Mouse (Mus musculus): Measurements from ENCODE around the gene Mdga2. TPM values are rescaled to one million over a fixed set of nuclear protein-coding genes. Genes with fewer than 3 reads are reported as not detected.

Mdga2 gene
- polyA plus RNA-seq, 1 experiment from 2014 or later, result 0.14 TPM

DNA sequence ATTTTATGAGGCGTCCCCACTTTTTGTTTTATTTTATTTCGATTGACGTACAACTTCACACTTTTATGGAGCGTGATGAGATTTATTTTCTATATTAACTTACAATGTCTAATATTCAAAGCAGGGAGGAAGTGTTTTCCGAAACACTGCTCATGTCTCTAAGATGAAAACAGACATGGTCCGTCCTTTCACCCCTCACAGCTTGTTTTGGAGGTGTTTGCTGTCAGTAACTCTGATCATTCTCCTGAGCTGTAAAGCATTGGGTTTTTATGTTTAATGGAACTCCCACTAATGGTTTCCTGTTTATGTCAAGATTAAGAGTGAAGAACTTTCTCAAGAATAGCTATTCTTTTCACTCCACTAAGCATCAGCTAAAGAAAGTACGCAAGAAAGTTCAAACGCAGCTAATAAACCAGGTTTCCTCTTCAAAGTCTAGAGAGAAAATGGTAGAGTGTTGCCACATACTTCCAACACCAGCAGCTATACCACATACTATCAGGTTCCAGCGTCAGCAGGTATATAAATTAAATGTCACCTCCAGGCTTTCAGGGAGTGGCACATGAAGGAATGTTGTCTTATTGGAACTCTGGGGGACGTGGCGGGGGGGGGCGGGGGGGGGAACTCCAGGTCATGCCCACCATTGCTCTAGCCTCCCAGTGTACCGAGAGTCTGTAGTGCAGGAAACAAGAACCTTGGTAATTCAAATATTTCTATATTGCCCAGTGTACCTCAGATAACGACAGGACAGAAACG, 186.7 kb downstream of the Mdga2 start:
- WGBS (ENCODE audit: insufficient replicate concordance), result 71% methylated on average over 15 of the region's 15 CpGs
- Histone ChIP-seq H3K36me3 (no peaks in the 10 kb centered on the region), H3K9ac (no peak overlapping the region), H3K4me1 (no peaks in the 10 kb centered on the region), H3K27ac (no peak overlapping the region), H3K4me2 (no peak overlapping the region), H3K9me3 (replicated peaks) (no peaks in the 10 kb centered on the region), H3K4me3 (no peak overlapping the region), H3K27me3 (replicated peaks) (no peaks in the 10 kb centered on the region)
- no peak for ATAC-seq

DNA sequence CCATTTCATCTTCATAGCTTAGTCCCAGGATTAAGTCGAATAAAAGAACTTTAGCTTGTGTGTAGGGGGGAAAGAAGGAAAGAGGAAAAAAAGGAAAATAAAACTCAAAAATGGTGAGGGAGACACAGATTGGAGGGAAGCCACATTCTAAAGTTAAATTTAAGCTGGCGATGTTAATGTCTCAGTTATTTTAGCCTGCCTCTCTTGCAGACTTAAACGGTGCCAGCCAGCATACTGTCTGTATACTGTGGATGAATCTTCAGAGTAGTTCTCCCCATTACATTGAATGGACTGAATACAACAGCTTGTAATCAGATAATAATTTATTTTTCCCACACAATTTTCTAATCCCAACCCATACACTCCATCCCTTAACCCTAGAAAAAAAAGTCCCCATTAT, 205.2 kb downstream of the Mdga2 start:
- ATAC-seq, result no peak
- H3K4me2 ChIP-seq, result no peak overlapping the region
- H3K36me3 ChIP-seq, result no peaks in the 10 kb centered on the region
- no peak overlapping the region for H3K27ac ChIP-seq
- WGBS (ENCODE audit: insufficient replicate concordance), result 83% methylated on average over 3 of the region's 3 CpGs
- H3K4me1 ChIP-seq, result no peaks in the 10 kb centered on the region
- H3K4me3 ChIP-seq, result no peak overlapping the region
- H3K27me3 ChIP-seq (replicated peaks), result no peaks in the 10 kb centered on the region
- H3K9ac ChIP-seq, result no peak overlapping the region
- H3K9me3 ChIP-seq (replicated peaks), result no peaks in the 10 kb centered on the region

DNA sequence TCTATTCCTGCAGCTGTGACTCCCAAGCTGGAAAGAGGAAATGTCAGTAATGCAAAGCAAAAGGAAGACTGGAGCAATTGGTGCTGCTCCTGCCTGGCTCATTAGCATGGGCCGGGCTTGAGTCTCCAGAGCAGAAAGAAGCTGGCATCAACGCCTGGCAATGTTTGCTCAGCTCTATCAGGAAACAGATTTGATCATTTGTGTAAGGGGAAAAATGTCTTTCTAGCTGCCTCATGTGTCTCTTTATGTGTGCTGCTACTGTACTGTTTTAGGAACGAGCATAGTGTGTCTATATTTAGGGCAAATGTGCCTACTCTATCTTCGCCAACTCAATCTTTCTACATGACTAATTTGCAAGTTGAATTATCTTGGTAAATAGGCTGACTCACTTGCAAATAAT, 211.0 kb downstream of the Mdga2 start:
- Histone ChIP-seq H3K9me3 (replicated peaks) (no peaks in the 10 kb centered on the region), H3K27me3 (replicated peaks) (no peaks in the 10 kb centered on the region), H3K36me3 (no peaks in the 10 kb centered on the region), H3K4me2 (no peak overlapping the region), H3K4me3 (no peak overlapping the region), H3K27ac (no peak overlapping the region), H3K9ac (no peak overlapping the region), H3K4me1 (no peaks in the 10 kb centered on the region)
- WGBS (ENCODE audit: insufficient replicate concordance), result 63% methylated on average over 4 of the region's 4 CpGs
- ATAC-seq, result no peak

DNA sequence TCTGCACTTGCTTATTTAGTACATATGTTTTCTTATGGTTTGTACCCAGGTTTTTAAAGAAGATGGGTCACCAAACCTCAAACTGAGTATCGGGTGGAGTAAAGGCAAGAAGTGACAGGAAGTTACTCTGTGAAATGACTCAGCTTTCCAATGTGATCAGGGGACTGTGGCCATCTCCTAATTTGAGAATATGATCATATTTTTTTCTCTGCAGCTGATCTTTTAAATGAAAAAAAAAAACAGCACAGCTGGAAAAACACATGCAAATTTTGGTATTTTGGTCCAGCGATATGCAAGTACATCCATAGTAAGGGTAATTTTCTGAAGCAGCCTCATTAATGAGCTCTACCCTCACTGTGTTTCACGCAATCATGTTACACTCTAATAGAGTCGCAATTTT, 212.0 kb downstream of the Mdga2 start:
- Histone ChIP-seq H3K27me3 (replicated peaks) (no peaks in the 10 kb centered on the region), H3K9me3 (replicated peaks) (no peaks in the 10 kb centered on the region), H3K4me2 (no peak overlapping the region), H3K27ac (no peak overlapping the region), H3K4me1 (no peaks in the 10 kb centered on the region), H3K36me3 (no peaks in the 10 kb centered on the region), H3K4me3 (no peak overlapping the region), H3K9ac (no peak overlapping the region)
- no peak for ATAC-seq
- WGBS (ENCODE audit: insufficient replicate concordance), result 60% methylated on average over 4 of the region's 4 CpGs

- no peak overlapping the region for H3K27ac ChIP-seq
- no peak overlapping the region for H3K9ac ChIP-seq
- no peak overlapping the region for H3K4me3 ChIP-seq
- H3K36me3 ChIP-seq, result no peaks in the 10 kb centered on the region
- 59% methylated on average over 3 of the region's 3 CpGs for WGBS (ENCODE audit: insufficient replicate concordance)
- no peaks in the 10 kb centered on the region for H3K4me1 ChIP-seq
- H3K9me3 ChIP-seq (replicated peaks), result no peaks in the 10 kb centered on the region
- H3K27me3 ChIP-seq (replicated peaks), result no peaks in the 10 kb centered on the region
- ATAC-seq, result no peak
- H3K4me2 ChIP-seq, result no peak overlapping the region
These were observed 213.2 kb downstream of the Mdga2 start for GRCm38 (mm10) chr12:67009191-67009590.

DNA sequence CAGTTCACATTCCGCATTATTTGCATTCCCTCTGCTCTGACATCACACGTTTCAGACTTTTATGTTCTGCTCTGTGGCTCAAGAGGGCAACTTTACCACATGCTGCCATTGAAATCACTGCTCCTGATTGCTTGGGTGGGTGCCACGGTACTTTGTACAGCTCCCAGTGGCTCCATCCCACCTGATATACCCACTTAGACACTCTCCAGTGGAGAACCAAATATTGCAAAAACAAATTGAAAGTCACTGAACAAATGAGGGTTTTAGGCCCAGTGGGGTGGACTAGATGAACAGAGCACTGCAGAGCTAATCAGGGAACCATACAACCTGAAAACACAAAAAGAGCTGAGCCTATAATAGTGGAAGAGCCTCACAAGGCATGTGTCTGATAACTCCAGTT, 268.2 kb downstream of the Mdga2 start:
- no peak overlapping the region for H3K9ac ChIP-seq
- H3K27ac ChIP-seq, result no peak overlapping the region
- no peaks in the 10 kb centered on the region for H3K4me1 ChIP-seq
- H3K4me3 ChIP-seq, result no peak overlapping the region
- H3K27me3 ChIP-seq (replicated peaks), result no peaks in the 10 kb centered on the region
- WGBS (ENCODE audit: insufficient replicate concordance), result 47% methylated on average over 3 of the region's 3 CpGs
- no peak overlapping the region for H3K4me2 ChIP-seq
- H3K36me3 ChIP-seq, result no peaks in the 10 kb centered on the region
- ATAC-seq, result no peak
- H3K9me3 ChIP-seq (replicated peaks), result no peaks in the 10 kb centered on the region

- H3K27me3 ChIP-seq (replicated peaks), result no peaks in the 10 kb centered on the region
- no peaks in the 10 kb centered on the region for H3K9me3 ChIP-seq (replicated peaks)
- no peak overlapping the region for H3K27ac ChIP-seq
- 70% methylated on average over 5 of the region's 5 CpGs for WGBS (ENCODE audit: insufficient replicate concordance)
- ATAC-seq, result no peak
- H3K4me1 ChIP-seq, result no peaks in the 10 kb centered on the region
- no peak overlapping the region for H3K4me3 ChIP-seq
- no peak overlapping the region for H3K4me2 ChIP-seq
- no peaks in the 10 kb centered on the region for H3K36me3 ChIP-seq
- H3K9ac ChIP-seq, result no peak overlapping the region
These were observed 306.6 kb downstream of the Mdga2 start for GRCm38 (mm10) chr12:66915741-66916140.

DNA sequence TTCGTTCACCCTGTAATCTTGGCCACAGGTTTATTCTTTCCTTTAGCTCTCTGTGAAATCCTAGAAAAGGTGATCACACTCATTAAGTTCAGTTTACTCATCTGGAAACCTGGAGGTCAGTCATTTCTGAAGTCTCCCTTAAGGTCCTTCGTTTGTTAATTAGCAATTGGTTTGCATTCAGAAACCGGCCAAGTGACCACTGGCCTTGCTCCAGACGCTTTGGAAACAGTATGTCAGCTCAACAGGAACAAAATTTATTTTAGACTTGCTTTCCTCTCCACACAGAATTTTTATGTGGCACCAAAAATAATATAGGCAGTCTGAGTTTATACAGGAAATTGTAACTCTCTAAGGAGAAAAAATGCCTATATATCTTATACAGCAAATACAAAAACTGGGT, 323.0 kb downstream of the Mdga2 start:
- Histone ChIP-seq H3K4me3 (no peak overlapping the region), H3K9me3 (replicated peaks) (no peaks in the 10 kb centered on the region), H3K36me3 (no peaks in the 10 kb centered on the region), H3K27me3 (replicated peaks) (no peaks in the 10 kb centered on the region), H3K4me1 (no peaks in the 10 kb centered on the region), H3K4me2 (no peak overlapping the region), H3K9ac (no peak overlapping the region), H3K27ac (no peak overlapping the region)
- ATAC-seq, result no peak
- 58% methylated on average over 4 of the region's 4 CpGs for WGBS (ENCODE audit: insufficient replicate concordance)

DNA sequence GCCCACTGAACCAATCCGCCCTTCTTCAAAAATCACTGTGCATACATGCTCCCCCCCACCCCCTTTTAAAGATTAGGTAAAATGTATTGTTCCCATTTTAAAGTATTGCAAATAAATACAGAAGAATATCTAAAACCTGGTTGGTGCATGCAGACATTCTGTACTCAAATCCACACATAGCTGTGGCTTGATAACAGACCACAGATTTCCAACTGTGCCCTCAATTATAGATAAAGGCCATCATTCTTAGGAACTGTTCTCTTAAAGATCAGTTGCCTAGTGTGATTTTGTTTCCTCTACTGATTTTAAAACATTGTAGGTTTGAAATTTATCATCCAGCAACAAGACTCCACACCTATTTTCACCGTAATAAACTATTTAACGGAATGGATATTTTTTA, 325.6 kb downstream of the Mdga2 start:
- H3K4me1 ChIP-seq, result no peaks in the 10 kb centered on the region
- 82% methylated on average over 3 of the region's 3 CpGs for WGBS (ENCODE audit: insufficient replicate concordance)
- H3K4me3 ChIP-seq, result no peak overlapping the region
- H3K9me3 ChIP-seq (replicated peaks), result no peaks in the 10 kb centered on the region
- no peak overlapping the region for H3K4me2 ChIP-seq
- H3K9ac ChIP-seq, result no peak overlapping the region
- no peaks in the 10 kb centered on the region for H3K27me3 ChIP-seq (replicated peaks)
- no peaks in the 10 kb centered on the region for H3K36me3 ChIP-seq
- no peak for ATAC-seq
- no peak overlapping the region for H3K27ac ChIP-seq

DNA sequence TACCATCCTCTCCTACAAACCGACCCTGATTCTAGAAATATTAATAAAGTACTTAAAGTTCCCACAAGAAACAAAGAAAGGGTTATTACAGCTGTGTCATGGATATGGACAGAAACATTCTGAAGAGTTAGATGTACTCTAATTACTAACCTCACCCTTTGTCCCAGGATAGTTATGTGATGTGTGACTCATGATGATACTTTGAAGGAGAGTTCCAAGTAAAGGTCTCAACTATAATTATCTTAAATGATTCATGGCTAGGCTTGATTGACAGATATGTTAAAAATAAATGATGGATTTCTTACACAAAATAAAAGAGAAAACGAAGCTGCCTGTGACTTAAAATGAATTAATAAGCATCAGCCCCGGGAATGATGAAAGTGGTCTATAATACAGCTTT, 332.1 kb downstream of the Mdga2 start:
- no peak for ATAC-seq
- no peak overlapping the region for H3K27ac ChIP-seq
- 51% methylated on average over 3 of the region's 3 CpGs for WGBS (ENCODE audit: insufficient replicate concordance)

DNA sequence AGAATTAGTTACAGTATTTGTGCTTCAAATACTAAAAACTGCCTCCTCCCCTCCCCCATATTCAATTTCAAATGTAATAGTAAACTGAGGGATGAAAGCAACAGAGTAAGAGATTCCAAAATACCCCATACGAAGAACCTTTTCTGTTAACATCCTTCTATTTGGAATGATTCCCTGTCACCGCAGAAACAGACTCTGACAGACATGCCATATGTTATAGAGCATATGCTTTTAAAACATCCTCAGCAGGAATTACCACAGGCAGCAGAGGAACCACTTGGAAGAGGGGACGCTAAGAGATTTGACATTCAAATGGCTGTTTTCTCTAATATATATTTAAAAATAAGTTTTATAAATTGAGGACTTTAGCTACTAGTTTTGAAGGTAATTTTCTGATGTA, 333.1 kb downstream of the Mdga2 start:
- Histone ChIP-seq H3K9ac (no peak overlapping the region), H3K27me3 (replicated peaks) (no peaks in the 10 kb centered on the region), H3K9me3 (replicated peaks) (no peaks in the 10 kb centered on the region), H3K27ac (no peak overlapping the region), H3K36me3 (no peaks in the 10 kb centered on the region), H3K4me1 (no peaks in the 10 kb centered on the region), H3K4me2 (no peak overlapping the region), H3K4me3 (no peak overlapping the region)
- no peak for ATAC-seq
- 67% methylated on average over 3 of the region's 3 CpGs for WGBS (ENCODE audit: insufficient replicate concordance)

More for the DNA sequence above, 332.1 kb downstream of the Mdga2 start:
- Histone ChIP-seq H3K4me2 (no peak overlapping the region), H3K4me3 (no peak overlapping the region), H3K9me3 (replicated peaks) (no peaks in the 10 kb centered on the region), H3K9ac (no peak overlapping the region), H3K4me1 (no peaks in the 10 kb centered on the region), H3K36me3 (no peaks in the 10 kb centered on the region), H3K27me3 (replicated peaks) (no peaks in the 10 kb centered on the region)

DNA sequence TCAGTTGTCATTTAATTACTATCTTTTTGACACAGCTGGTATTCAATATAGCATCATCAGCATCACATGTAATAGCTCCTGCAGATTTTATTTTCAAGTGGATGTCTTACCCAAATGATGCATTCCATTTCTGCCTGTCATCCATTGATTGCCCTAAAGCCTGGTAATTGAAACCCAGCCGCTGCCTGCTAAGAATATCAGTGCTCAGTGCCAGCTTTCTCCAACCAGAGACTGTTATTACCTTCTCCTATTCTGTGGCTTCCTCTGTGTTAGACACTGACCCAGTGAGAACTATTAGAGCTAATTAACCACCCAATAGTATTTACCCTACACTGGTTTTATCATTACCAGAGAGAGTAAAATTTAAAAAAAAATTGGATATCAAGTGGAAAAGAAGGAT, 333.7 kb downstream of the Mdga2 start:
- ATAC-seq, result no peak
- H3K9ac ChIP-seq, result no peak overlapping the region
- H3K4me3 ChIP-seq, result no peak overlapping the region
- WGBS (ENCODE audit: insufficient replicate concordance), result 77% methylated on average over 1 of the region's 1 CpGs
- no peaks in the 10 kb centered on the region for H3K27me3 ChIP-seq (replicated peaks)
- H3K36me3 ChIP-seq, result no peaks in the 10 kb centered on the region
- no peak overlapping the region for H3K27ac ChIP-seq
- H3K4me2 ChIP-seq, result no peak overlapping the region
- H3K4me1 ChIP-seq, result no peaks in the 10 kb centered on the region
- no peaks in the 10 kb centered on the region for H3K9me3 ChIP-seq (replicated peaks)

- no peaks in the 10 kb centered on the region for H3K9me3 ChIP-seq (replicated peaks)
- H3K4me2 ChIP-seq, result no peak overlapping the region
- no peak overlapping the region for H3K9ac ChIP-seq
- H3K27me3 ChIP-seq (replicated peaks), result no peaks in the 10 kb centered on the region
- 61% methylated on average over 3 of the region's 3 CpGs for WGBS (ENCODE audit: insufficient replicate concordance)
- H3K4me1 ChIP-seq, result no peaks in the 10 kb centered on the region
- no peaks in the 10 kb centered on the region for H3K36me3 ChIP-seq
- no peak overlapping the region for H3K27ac ChIP-seq
- H3K4me3 ChIP-seq, result no peak overlapping the region
- no peak for ATAC-seq
These were observed 356.1 kb downstream of the Mdga2 start for GRCm38 (mm10) chr12:66866199-66866598.

All from liver, embryonic 12.5 days (tissue).